Mouse (Mus musculus): ENCODE data around the gene Psme2.

DNA sequence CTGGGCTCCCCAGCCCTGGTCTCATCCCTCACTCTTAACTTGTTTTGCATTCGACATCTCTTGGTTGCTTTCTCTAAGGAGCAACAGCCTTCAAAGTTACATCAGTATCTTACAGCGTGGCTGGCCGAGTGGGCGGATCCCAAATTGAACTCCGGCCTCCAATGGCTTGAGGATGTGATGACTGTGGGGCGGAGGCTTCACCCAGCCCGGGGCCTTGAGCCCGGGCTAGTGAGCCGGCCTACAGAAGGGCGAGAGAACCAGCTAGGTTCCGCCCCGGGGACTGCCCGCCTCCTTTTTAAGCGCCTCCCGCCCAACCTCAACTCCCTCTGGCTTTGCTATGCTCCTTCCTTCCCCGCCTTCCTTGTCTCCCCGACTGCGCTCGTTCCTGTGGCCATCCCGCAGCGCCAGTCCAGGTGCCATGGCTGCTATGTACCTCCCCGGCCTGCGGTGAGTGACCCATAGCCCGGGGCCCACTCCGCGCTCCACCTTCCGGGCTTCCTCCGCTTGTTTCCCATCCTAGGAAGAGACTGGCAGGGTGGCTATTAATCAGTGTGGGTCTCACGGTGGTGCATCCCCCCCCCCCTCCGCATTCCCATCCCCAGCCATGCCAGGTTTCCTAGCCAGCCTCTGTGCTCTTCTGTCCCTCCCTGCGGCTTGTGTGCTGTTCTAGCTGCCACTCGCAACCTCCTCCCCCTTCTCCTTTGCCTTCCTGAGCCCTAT lies 50.7 kb downstream of the Psme2 start, which contains the start of gene Pck2:
- TF ChIP-seq GATA1 (IDR thresholded peaks at IDR 0.05; ENCODE audit: borderline replicate concordance, low read length) (no peak), FLI1 (IDR thresholded peaks at IDR 0.05; ENCODE audit: low read length) (no peak)

Measured in megakaryocyte, embryonic 14.5 days (primary cell).